8 mouse cellular contexts compared by ENCODE assay signal in genomic region chr3:88138336-88139242, GRCm38 (mm10). TPM values are rescaled to one million over a fixed set of nuclear protein-coding genes. Genes with fewer than 3 reads are reported as not detected.
DNase-seq lines count a peak whose midpoint lies in the region; ATAC-seq lines count a peak whose summit lies in the region.

No protein-coding gene starts in this region.

- H3K27ac ChIP-seq in hindbrain, embryonic 11.5 days (ENCODE audit: low read depth, low read length), result peak overlapping the region; percentile 65

- under 1% methylated on average over 32 of the region's 32 CpGs for WGBS in hindbrain, embryonic 11.5 days

- peak overlapping the region; percentile 55 for H3K4me3 ChIP-seq in hindbrain, embryonic 11.5 days (ENCODE audit: low read depth, low read length)

- peak; percentile 98 for DNase-seq in MEL-GATA-1-ER (ENCODE audit: extremely low read depth, low read depth)
- peak; percentile 97 for DNase-seq in cerebellum, adult 9-10 months
- peak; percentile 97 to 98 for DNase-seq in frontal cortex, adult 2 months (ENCODE audit: extremely low spot score in 1 of 2, low spot score in 1 of 2)
- peak; percentile 92 for DNase-seq in hindbrain, embryonic 11.5 days (ENCODE audit: low spot score)
- peak; percentile 93 for DNase-seq in layer of hippocampus, postnatal 10 days (ENCODE audit: low spot score in 2 of 2)
- DNase-seq in lung, postnatal 10 days, result peak; percentile 97
- peak; percentile 89 for DNase-seq in ovary, postnatal 36 days (ENCODE audit: low spot score)
- DNase-seq in thymus, postnatal 25 days, result peak; percentile 92

- H3K9me3 ChIP-seq in hindbrain, embryonic 11.5 days (ENCODE audit: control insufficient read depth, low read length), result no peaks in the 10 kb centered on the region

- H3K36me3 ChIP-seq in hindbrain, embryonic 11.5 days (ENCODE audit: control insufficient read depth, insufficient read depth, low read length), result no peaks in the 10 kb centered on the region

- peak overlapping the region; percentile 60; the same call in 1 of the 2 replicates for H3K9ac ChIP-seq in hindbrain, embryonic 11.5 days (ENCODE audit: low read depth, low read length)

- H3K27me3 ChIP-seq in hindbrain, embryonic 11.5 days (ENCODE audit: control insufficient read depth, insufficient read depth, low read length), result peaks cover 22% of the 10 kb centered on the region

- H3K4me2 ChIP-seq in hindbrain, embryonic 11.5 days (replicated peaks; ENCODE audit: low read depth, low read length), result peak overlapping the region; percentile 94

- peaks cover 2% of the 10 kb centered on the region for H3K4me1 ChIP-seq in hindbrain, embryonic 11.5 days (replicated peaks; ENCODE audit: control insufficient read depth, insufficient read depth, low read length)

- ATAC-seq in hindbrain, embryonic 11.5 days (ENCODE audit: low FRiP score), result peak; percentile 75

RNA-seq across cellular contexts. Expression of gene Mef2d, which starts 3.6 kb away (rescaled TPM):
- 137 and 138 TPM in 2 replicates for polyA plus RNA-seq in frontal cortex, adult 2 months (2012; rRNA removed)
- 12.0 and 12.3 TPM in 2 replicates for polyA plus RNA-seq in hindbrain, embryonic 11.5 days (2014; fragmentation: Nextera tagmentation; extraction: Ambion mirVana)
- total RNA-seq in layer of hippocampus, postnatal 10 days (2021), result 100 to 1,000 TPM; 125 to 126 TPM

RNA-seq across cellular contexts. Expression of gene Iqgap3, which starts 56.8 kb away (rescaled TPM):
- polyA plus RNA-seq in frontal cortex, adult 2 months (2012; rRNA removed), result 0.64 and 0.74 TPM in 2 replicates
- polyA plus RNA-seq in hindbrain, embryonic 11.5 days (2014; fragmentation: Nextera tagmentation; extraction: Ambion mirVana), result 10.5 and 13.5 TPM in 2 replicates
- total RNA-seq in layer of hippocampus, postnatal 10 days (2021), result 1 to 10 TPM; 2.1 to 2.3 TPM

Comparison
In these comparisons a context has a peak if more than half of its experiments do, and no peak if none do; other contexts are left out.
1. Peak in every context shown above with its lines: DNase-seq, ATAC-seq, H3K4me3 ChIP-seq and H3K27ac ChIP-seq.
2. RNA of gene Mef2d, which starts 3.6 kb away (polyA plus RNA-seq): 137 to 138 TPM in frontal cortex, adult 2 months; 12.0 to 12.3 TPM in hindbrain, embryonic 11.5 days; every median in the first group is over 10 times any median in the second.